Mouse (Mus musculus) brain, embryonic 14.5 days (tissue): Measurements from ENCODE around the gene 1700088E04Rik. TPM values are rescaled to one million over a fixed set of nuclear protein-coding genes. Genes with fewer than 3 reads are reported as not detected.

ENCODE experiments used
- DNase-seq: peaks from one replicate; pipeline ENCODE4 v3.0.0-alpha.2; 2011; ENCODE audit warnings: low read depth
- CTCF ChIP-seq: fragments of 200-500 bp; IDR thresholded peaks from 2 replicates; pipeline ENCODE4 v1.5.1; 2012; ENCODE audit warnings: inconsistent platforms, mild to moderate bottlenecking, moderate library complexity, borderline replicate concordance; ENCODE audit not compliant: insufficient read depth, insufficient read length; ENCODE audit errors: extremely low read depth
- POLR2A ChIP-seq: fragments of 200-500 bp; IDR thresholded peaks from 2 replicates; pipeline ENCODE4 v1.6.1; 2012; ENCODE audit warnings: mild to moderate bottlenecking, inconsistent platforms, borderline replicate concordance; ENCODE audit not compliant: poor library complexity, insufficient read depth, insufficient read length, severe bottlenecking; ENCODE audit errors: extremely low read depth
- polyA plus RNA-seq: library from polyadenylated mRNA; depleted of rRNA; stranded (reverse); fragments of >200 nt; gene quantifications from 2 replicates; pipeline ENCODE4 v1.2.3, GENCODE M21; 2012; rRNA removed

1700088E04Rik gene
- polyA plus RNA-seq, 1 experiment: 15.9 TPM

DNA sequence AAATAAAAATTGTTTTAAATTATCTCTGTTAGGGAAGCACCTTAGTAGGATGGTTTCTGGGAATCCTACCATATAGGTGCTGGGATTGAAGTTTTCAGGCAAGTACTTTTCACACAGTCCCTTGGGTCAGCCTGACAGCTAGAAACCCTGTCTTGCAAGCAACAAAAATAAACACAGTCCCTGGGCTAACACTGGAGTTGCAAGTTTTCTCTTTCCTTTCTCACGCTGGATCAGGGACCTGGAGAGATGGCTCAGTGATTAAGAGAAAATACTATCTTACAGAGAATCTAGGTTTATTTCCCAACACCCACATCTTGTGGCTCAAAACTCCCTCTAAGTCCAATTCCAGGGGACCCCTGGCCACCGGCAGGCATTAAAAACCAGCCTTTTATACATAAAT, 43.9 kb downstream of the 1700088E04Rik start:
- no peak for TF ChIP-seq POLR2A
- TF ChIP-seq CTCF: no peak
- no peak for DNase-seq

DNA sequence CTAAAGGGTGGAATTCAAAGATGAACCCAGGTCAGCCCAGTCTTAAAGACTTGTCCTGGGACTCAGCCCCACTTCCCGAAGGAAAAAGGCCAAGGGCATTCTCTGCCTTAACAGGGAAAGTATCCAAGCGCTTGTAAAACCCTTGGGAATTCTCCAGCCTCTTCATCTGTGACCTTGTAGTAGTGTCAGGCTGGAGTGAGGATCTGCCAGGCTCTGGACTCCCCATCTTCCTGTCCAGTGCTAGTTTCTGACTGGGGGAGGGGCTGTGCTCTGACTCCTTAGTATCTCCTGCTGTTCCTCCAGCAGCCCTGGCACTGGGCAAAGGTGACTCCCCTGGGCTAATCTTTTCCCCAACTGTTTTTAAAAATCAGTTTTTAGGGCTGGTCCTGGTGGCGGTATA, 44.5 kb downstream of the 1700088E04Rik start:
- no peak for DNase-seq
- TF ChIP-seq POLR2A: no peak
- TF ChIP-seq CTCF: no peak

DNA sequence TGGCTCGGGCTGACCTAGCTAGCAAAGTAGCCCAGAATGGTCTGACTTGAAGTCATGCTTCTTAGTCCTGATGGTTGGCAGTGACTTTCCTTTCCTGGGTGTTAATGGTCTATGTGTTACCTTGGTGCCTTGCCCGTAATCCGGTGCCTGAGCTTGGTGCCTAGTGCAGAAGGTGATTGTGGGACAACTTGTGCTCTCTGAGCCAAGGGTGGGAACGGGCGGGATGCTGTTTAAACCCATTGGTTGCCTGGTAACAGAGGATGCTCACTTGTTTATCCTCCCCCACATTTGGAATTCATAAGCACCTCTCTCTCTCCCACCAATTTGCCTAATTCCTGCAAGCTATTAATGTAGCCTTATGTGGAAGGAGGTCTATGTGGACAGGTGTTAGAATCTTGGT, 45.6 kb downstream of the 1700088E04Rik start:
- DNase-seq: no peak
- no peak for TF ChIP-seq POLR2A
- TF ChIP-seq CTCF: no peak

DNA sequence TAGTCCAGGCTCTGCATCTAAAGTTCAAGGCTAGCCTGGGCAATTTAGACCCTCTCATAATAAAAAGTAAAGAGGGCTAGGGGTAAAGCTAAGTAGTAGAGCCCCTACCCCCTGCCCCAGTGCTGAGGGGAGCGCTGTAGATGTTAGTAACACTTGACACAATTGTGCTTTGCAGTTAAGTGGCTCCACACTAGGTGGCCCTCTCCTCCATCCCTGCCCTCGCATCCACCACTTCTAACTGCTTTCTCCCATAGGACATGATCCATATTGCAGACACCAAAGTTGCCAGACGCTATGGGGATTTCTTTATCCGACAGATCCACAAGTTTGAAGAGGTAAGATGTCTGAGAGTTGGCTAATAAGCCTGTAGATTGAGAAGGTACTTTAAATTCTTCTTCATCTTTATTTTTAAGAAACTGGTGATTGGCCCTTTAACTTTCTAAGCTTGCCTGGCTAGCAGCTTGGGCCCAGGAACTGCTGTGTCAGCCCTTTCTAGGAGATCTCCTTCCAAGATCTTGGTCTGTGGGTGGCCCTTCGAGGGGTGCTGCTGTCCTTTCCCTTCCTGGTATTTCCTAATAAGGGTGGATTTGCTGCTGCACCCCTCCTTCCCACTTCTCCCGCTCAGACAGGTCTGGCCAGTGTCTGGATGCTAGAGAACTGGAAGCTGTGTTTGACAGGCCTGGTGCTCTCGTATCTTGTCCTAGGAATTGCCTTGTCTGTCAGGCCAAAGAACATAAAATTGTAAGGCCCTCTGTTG, 47.8 kb downstream of the 1700088E04Rik start:
- no peak for DNase-seq

DNA sequence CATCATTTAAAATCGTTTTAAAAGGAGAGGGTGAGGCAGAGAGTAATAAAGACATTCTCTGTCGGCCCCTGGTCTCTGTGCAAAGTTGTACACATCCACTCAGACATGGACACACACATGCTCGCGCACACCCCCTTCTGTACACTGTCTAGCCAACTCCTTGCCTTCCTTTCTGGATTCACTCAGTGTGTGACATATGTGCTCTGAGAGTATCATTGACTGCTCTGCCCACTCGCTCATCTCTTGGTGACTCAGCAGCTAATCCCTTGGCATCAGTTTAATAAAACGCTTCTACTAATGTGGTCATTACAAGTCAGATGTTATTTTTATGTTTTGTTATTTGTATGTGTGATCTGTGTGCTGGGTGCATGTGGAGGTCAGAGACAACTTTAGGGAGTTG, 48.8 kb downstream of the 1700088E04Rik start:
- no peak for DNase-seq

More for the DNA sequence above, 47.8 kb downstream of the 1700088E04Rik start:
- peak; percentile 42; the same call in 1 of the 2 replicates for TF ChIP-seq CTCF
- TF ChIP-seq POLR2A: no peak

DNA sequence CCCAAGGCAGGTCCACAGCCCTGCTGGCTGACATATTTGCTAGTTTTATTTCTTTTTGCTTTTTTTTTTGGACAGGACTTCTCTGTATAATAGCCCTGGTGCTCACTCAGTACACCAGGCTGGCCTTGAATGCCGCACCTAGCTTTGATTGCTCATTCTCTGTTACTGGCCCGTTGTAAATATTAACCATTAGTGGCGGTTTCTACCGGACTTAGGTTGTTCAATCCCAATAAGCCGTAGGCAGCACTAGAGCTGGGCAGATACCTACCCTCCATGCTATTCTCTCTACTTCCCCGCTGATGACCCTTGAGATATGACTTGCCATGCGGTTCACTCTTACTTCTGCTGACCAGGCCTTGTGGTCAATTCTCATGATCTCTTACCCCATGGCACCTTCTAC, 61.5 kb downstream of the 1700088E04Rik start:
- no peak for DNase-seq
- TF ChIP-seq CTCF (no peak), POLR2A (no peak)

More for the DNA sequence above, 48.8 kb downstream of the 1700088E04Rik start:
- TF ChIP-seq CTCF (no peak), POLR2A (no peak)

Other genes starting within 250 kb of the 1700088E04Rik start
- gene Gm49510, start 241.6 kb downstream of the 1700088E04Rik start, polyA plus RNA-seq: not detected in 2 replicates
- gene Sh3bp1, start 241.5 kb downstream of the 1700088E04Rik start, polyA plus RNA-seq: 13.6 and 14.3 TPM in 2 replicates
- gene Pdxp, start 227.3 kb downstream of the 1700088E04Rik start, polyA plus RNA-seq: 124 and 153 TPM in 2 replicates
- 168 and 194 TPM in 2 replicates for gene Lgals1, start 214.5 kb downstream of the 1700088E04Rik start, polyA plus RNA-seq
- gene Nol12, start 206.3 kb downstream of the 1700088E04Rik start, polyA plus RNA-seq: 45.7 and 50.1 TPM in 2 replicates
- gene Triobp, start 193.5 kb downstream of the 1700088E04Rik start, polyA plus RNA-seq: 51.2 and 74.5 TPM in 2 replicates
- gene H1f0, start 112.8 kb downstream of the 1700088E04Rik start, polyA plus RNA-seq: 198 and 310 TPM in 2 replicates
- 0.13 and 0.19 TPM in 2 replicates for gene Galr3, start 99.4 kb downstream of the 1700088E04Rik start, polyA plus RNA-seq
- 60.9 and 85.5 TPM in 2 replicates for gene Ankrd54, start 78.4 kb downstream of the 1700088E04Rik start, polyA plus RNA-seq
- 180 and 189 TPM in 2 replicates for gene Eif3l, start 66.1 kb downstream of the 1700088E04Rik start, polyA plus RNA-seq
- gene Micall1, start 32.4 kb downstream of the 1700088E04Rik start, polyA plus RNA-seq: 22.8 and 35.7 TPM in 2 replicates
- 143 and 166 TPM in 2 replicates for gene Polr2f, start 244 bp downstream of the 1700088E04Rik start, polyA plus RNA-seq
- 5.6 and 11.3 TPM in 2 replicates for gene Sox10, start 24.0 kb upstream of the 1700088E04Rik start, polyA plus RNA-seq
- 102 and 109 TPM in 2 replicates for gene Pick1, start 87.9 kb upstream of the 1700088E04Rik start, polyA plus RNA-seq
- gene Gm49486, start 88.1 kb upstream of the 1700088E04Rik start, polyA plus RNA-seq: 1.9 and 2.5 TPM in 2 replicates
- gene Slc16a8, start 113.5 kb upstream of the 1700088E04Rik start, polyA plus RNA-seq: 0.37 and 0.50 TPM in 2 replicates
- gene Baiap2l2, start 144.3 kb upstream of the 1700088E04Rik start, polyA plus RNA-seq: 1.8 and 2.9 TPM in 2 replicates
- gene Pla2g6, start 187.1 kb upstream of the 1700088E04Rik start, polyA plus RNA-seq: 98.9 and 153 TPM in 2 replicates
- gene Maff, start 205.4 kb upstream of the 1700088E04Rik start, polyA plus RNA-seq: 1.8 and 2.6 TPM in 2 replicates